Mouse (Mus musculus): ENCODE results near the gene Cnga4. TPM values are rescaled to one million over a fixed set of nuclear protein-coding genes. Genes with fewer than 3 reads are reported as not detected.

The Cnga4 gene
- polyA plus RNA-seq, 2 experiments, result 0.05 to 0.12 TPM

DNA sequence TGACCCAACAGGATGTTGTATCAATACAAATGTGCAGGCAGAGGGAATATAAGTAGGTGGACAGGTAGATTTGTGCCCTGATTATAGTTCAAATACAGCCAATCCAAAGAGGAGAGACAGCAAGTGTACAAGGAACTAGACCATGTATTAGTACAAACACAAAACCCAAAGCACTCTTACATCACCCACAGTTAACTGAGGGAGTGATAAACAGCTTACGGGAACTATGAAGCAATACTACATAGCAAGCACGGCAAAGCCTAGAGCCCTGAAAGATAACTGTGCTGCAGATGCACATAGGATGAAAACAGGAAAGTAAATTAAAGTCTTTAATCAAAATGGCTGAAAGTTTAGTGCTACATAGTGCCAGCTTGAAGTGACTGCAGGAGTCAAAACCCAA is 16.7 kb upstream of the Cnga4 start:
- ATAC-seq (ENCODE audit: low FRiP score, low read depth), result no peak
- Histone ChIP-seq H3K4me2 (replicated peaks; ENCODE audit: low read depth, low read length, severe bottlenecking) (no peak overlapping the region), H3K9ac (ENCODE audit: low read depth, low read length, severe bottlenecking) (no peak overlapping the region), H3K4me1 (ENCODE audit: control insufficient read depth, insufficient read depth, low read length) (no peaks in the 10 kb centered on the region), H3K9me3 (ENCODE audit: control insufficient read depth, low read length) (no peaks in the 10 kb centered on the region), H3K27me3 (ENCODE audit: control insufficient read depth, insufficient read depth, low read length) (no peaks in the 10 kb centered on the region), H3K4me3 (replicated peaks; ENCODE audit: low read length) (no peak overlapping the region), H3K36me3 (ENCODE audit: control insufficient read depth, insufficient read depth, low read length) (peaks cover 85% of the 10 kb centered on the region), H3K27ac (replicated peaks; ENCODE audit: low read depth, low read length) (no peak overlapping the region)
- no peak for DNase-seq (ENCODE audit: low spot score)
- no peak for TF ChIP-seq POLR2A (IDR thresholded peaks at IDR 0.05; ENCODE audit: borderline replicate concordance, extremely low read depth, insufficient read depth, insufficient read length)
- 93% methylated on average over 2 of the region's 2 CpGs for WGBS

DNA sequence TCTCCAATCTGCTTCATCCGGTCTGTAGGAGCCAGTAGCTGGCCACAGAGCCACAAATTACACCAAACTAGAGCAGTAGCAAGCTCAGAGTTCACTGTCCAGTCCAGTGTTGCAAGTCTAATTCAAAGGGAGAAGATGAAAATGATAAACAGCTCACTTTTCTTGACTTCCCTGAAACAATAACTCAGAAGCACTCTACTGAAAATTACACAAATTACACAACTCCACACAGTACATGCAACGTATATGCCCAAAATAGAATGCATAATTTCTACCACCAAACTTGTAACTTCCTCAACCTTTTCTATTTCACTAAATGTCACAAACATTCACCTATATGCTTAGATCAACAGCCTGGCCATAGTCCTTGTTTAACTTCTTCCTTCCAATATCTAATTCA is 14.1 kb upstream of the Cnga4 start:
- H3K9ac ChIP-seq (ENCODE audit: low read depth, low read length, severe bottlenecking), result no peak overlapping the region
- no peak overlapping the region for H3K4me3 ChIP-seq (replicated peaks; ENCODE audit: low read length)
- H3K27ac ChIP-seq (replicated peaks; ENCODE audit: low read depth, low read length), result no peak overlapping the region
- H3K27me3 ChIP-seq (ENCODE audit: control insufficient read depth, insufficient read depth, low read length), result no peaks in the 10 kb centered on the region
- H3K9me3 ChIP-seq (ENCODE audit: control insufficient read depth, low read length), result no peaks in the 10 kb centered on the region
- no peak overlapping the region for H3K4me2 ChIP-seq (replicated peaks; ENCODE audit: low read depth, low read length, severe bottlenecking)
- H3K4me1 ChIP-seq (ENCODE audit: control insufficient read depth, insufficient read depth, low read length), result no peaks in the 10 kb centered on the region
- ATAC-seq (ENCODE audit: low FRiP score, low read depth) (no peak), DNase-seq (ENCODE audit: low spot score) (no peak)
- H3K36me3 ChIP-seq (ENCODE audit: control insufficient read depth, insufficient read depth, low read length), result peaks cover 65% of the 10 kb centered on the region
- TF ChIP-seq POLR2A (IDR thresholded peaks at IDR 0.05; ENCODE audit: borderline replicate concordance, extremely low read depth, insufficient read depth, insufficient read length), result no peak
- 85% methylated on average over 2 of the region's 2 CpGs for WGBS

DNA sequence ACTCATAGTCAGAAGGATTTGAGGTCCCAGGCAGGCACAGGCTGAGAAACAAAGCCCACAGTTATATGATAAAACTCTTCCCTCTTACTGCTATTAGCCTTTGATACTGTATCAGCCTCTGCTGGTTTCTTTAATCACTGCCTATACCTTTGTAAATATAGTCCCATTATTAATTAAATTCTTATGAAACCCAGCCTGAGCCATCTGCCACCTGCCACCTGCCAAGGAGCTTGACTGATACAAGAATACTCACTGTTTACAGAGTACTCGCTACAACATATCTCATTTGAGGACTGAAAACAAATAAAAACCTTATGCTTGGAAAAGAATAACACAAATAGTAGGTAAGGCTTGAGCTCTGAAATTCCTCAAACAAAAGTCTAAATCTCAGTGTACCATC is 9.8 kb upstream of the Cnga4 start:
- no peak for TF ChIP-seq POLR2A (IDR thresholded peaks at IDR 0.05; ENCODE audit: borderline replicate concordance, extremely low read depth, insufficient read depth, insufficient read length)
- Histone ChIP-seq H3K36me3 (ENCODE audit: control insufficient read depth, insufficient read depth, low read length) (peaks cover 30% of the 10 kb centered on the region), H3K9me3 (ENCODE audit: control insufficient read depth, low read length) (no peaks in the 10 kb centered on the region), H3K4me2 (replicated peaks; ENCODE audit: low read depth, low read length, severe bottlenecking) (no peak overlapping the region), H3K9ac (ENCODE audit: low read depth, low read length, severe bottlenecking) (no peak overlapping the region), H3K4me1 (ENCODE audit: control insufficient read depth, insufficient read depth, low read length) (peaks cover 5% of the 10 kb centered on the region; the same call in 1 of the 2 replicates), H3K27me3 (ENCODE audit: control insufficient read depth, insufficient read depth, low read length) (no peaks in the 10 kb centered on the region), H3K27ac (replicated peaks; ENCODE audit: low read depth, low read length) (no peak overlapping the region), H3K4me3 (replicated peaks; ENCODE audit: low read length) (no peak overlapping the region)
- whole genome bisulfite sequencing, result 91% methylated on average over 1 of the region's 1 CpGs
- ATAC-seq (ENCODE audit: low FRiP score, low read depth), result no peak
- no peak for DNase-seq (ENCODE audit: low spot score)

DNA sequence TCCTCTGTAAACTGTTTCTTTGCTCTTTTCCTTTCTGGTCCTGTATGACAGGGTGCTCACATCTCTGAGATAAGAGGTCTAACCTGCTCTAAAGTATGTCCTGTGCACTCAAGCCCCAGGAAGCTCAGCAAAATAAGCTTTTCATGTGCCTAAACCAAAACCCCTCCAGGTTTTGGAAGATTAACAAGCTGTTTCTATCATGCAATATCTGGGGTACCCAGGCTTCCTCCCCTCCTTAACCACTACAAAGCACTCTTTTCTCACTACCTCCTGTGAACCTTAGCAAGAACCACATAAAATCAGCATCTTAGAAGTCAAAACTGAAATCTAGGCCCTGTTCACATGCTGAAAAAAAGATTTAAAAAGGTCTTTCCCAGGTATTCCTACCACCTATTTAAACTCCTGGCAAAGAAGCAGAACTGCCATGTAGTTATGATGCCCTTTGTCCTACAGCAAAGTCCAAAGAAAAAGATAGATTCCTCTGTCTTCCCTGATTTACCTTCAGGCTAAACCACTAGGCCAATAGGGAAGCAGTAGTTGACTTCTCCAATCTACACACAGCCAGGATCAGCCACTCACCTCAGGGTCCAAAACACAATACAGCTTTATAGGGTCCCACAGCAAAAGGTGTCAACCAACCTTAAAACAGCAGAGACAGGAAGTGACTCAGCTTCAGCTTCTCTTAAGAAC is 9.1 kb upstream of the Cnga4 start:
- Histone ChIP-seq H3K36me3 (ENCODE audit: control insufficient read depth, insufficient read depth, low read length) (peaks cover 23% of the 10 kb centered on the region), H3K4me1 (ENCODE audit: control insufficient read depth, insufficient read depth, low read length) (peaks cover 5% of the 10 kb centered on the region; the same call in 1 of the 2 replicates), H3K27ac (replicated peaks; ENCODE audit: low read depth, low read length) (no peak overlapping the region), H3K9me3 (ENCODE audit: control insufficient read depth, low read length) (no peaks in the 10 kb centered on the region), H3K4me2 (replicated peaks; ENCODE audit: low read depth, low read length, severe bottlenecking) (no peak overlapping the region), H3K4me3 (replicated peaks; ENCODE audit: low read length) (no peak overlapping the region), H3K27me3 (ENCODE audit: control insufficient read depth, insufficient read depth, low read length) (no peaks in the 10 kb centered on the region), H3K9ac (ENCODE audit: low read depth, low read length, severe bottlenecking) (no peak overlapping the region)
- DNase-seq (ENCODE audit: low spot score) (no peak), ATAC-seq (ENCODE audit: low FRiP score, low read depth) (no peak)
- TF ChIP-seq POLR2A (IDR thresholded peaks at IDR 0.05; ENCODE audit: borderline replicate concordance, extremely low read depth, insufficient read depth, insufficient read length), result no peak

DNA sequence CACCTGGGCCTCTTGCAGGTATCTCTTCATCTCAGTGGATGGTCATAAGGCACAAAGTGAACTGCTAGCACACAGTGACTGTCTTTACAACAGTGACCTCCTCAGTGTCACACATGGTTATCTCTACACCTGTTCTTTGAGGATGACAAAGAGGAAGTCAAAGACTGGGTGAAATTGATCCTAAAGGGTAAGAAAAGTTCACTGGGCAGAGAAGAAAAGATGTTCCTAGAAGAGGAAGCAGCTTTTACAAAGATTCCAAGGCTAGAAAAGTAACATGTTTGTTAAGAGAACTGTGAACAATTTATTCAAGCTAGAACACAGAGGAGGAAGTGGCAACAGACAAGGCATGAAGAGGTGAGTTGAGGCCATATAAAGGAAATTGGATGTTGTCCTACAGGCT is 8.2 kb upstream of the Cnga4 start:
- no peak for ATAC-seq (ENCODE audit: low FRiP score, low read depth)

More for the DNA sequence above, 8.2 kb upstream of the Cnga4 start:
- Histone ChIP-seq H3K9me3 (ENCODE audit: control insufficient read depth, low read length) (no peaks in the 10 kb centered on the region), H3K4me2 (replicated peaks; ENCODE audit: low read depth, low read length, severe bottlenecking) (no peak overlapping the region), H3K9ac (ENCODE audit: low read depth, low read length, severe bottlenecking) (no peak overlapping the region), H3K4me3 (replicated peaks; ENCODE audit: low read length) (no peak overlapping the region), H3K27me3 (ENCODE audit: control insufficient read depth, insufficient read depth, low read length) (no peaks in the 10 kb centered on the region), H3K36me3 (ENCODE audit: control insufficient read depth, insufficient read depth, low read length) (peaks cover 22% of the 10 kb centered on the region), H3K4me1 (ENCODE audit: control insufficient read depth, insufficient read depth, low read length) (peaks cover 5% of the 10 kb centered on the region; the same call in 1 of the 2 replicates), H3K27ac (replicated peaks; ENCODE audit: low read depth, low read length) (no peak overlapping the region)
- no peak for TF ChIP-seq POLR2A (IDR thresholded peaks at IDR 0.05; ENCODE audit: borderline replicate concordance, extremely low read depth, insufficient read depth, insufficient read length)
- DNase-seq (ENCODE audit: low spot score), result no peak
